Mouse (Mus musculus) cerebellum, adult 9-11 months (tissue): ENCODE data around the gene Dnajc22.
A peak's percentile ranks its signal among the peaks of the same experiment; 100 is the strongest.

Experiments
- DNase-seq: peaks from one replicate; pipeline ENCODE4 v3.0.0; 2022

Dnajc22 gene

DNA sequence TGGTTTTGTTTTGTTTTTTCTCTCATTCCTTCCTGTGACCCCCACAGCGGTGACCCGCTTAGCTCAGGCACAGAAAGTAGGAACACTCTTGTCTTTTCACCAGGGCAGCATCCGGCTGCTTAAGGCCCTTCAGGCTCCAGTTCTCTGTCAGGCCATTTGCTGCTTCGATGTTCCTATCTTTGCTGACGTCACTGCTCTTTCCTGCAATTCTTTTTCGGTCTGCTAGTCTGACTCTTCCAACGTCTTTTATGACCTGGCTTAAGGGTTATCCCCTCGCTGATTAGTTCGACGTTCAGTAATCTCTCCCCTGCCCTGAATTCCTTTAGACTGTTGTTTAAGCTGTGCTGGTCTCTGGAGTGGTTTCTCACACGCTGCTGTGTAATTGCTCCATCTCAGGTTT lies 23.6 kb downstream of the Dnajc22 start:
- no peak for DNase-seq

DNA sequence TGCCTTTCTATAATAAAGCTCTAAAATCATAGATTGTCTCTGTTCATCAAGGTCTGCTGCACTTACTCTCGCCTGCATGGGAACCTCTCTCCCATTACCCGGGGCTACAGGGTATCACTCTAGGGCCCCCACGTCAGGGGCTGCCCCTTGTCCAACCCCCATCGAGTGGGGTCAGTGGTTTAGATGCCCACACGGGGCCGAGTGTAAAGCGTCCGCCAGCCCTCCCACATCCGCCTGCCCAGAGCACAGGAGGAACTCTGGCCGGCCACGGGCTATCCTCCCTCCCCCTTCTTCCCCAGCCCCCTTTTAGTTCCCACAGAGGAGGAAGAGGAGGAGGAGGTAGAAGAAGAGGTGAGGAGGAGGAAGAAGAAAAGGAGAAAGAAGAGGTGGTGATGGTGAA lies 27.8 kb downstream of the Dnajc22 start:
- DNase-seq, result no peak

DNA sequence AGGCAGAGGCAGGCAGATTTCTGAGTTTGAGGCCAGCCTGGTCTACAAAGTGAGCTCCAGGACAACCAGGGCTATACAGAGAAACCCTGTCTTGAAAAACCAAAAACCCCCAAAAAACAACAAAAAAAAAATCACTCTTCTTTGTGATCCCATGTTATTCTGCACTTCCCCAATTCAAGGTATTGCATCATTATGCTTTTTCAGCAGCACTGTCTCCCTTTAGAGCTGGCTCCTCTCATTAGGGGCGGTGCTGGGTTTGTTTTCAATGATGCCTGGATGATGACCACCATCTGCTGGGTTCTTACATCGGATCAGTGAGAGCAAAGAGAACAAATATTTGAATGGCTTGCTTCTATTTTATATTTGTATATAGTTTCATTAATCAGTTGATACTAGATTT lies 29.7 kb downstream of the Dnajc22 start:
- no peak for DNase-seq

DNA sequence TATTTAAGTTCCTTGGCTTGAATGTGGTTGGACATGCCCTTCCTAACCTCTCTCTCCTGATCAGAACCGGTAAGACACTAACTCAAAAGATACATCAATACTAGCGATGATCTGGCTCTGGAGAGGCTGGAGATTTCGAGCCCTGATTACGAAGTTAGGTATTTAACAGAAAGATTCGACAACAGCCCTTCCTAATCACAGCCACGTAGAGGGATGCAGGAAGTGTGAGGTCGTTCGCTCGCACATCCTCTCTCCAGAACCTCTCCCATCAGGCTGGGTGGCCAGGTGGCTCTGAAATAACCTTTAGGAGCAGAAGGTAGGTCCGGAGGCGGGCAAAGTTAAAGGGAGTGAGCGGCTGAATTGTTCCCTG lies 32.7 kb downstream of the Dnajc22 start, which contains the start of gene Spats2:
Gene Spats2, plus strand, starts transcription at position 206 of the 370 bp plus-strand sequence.
- DNase-seq, result no peak

DNA sequence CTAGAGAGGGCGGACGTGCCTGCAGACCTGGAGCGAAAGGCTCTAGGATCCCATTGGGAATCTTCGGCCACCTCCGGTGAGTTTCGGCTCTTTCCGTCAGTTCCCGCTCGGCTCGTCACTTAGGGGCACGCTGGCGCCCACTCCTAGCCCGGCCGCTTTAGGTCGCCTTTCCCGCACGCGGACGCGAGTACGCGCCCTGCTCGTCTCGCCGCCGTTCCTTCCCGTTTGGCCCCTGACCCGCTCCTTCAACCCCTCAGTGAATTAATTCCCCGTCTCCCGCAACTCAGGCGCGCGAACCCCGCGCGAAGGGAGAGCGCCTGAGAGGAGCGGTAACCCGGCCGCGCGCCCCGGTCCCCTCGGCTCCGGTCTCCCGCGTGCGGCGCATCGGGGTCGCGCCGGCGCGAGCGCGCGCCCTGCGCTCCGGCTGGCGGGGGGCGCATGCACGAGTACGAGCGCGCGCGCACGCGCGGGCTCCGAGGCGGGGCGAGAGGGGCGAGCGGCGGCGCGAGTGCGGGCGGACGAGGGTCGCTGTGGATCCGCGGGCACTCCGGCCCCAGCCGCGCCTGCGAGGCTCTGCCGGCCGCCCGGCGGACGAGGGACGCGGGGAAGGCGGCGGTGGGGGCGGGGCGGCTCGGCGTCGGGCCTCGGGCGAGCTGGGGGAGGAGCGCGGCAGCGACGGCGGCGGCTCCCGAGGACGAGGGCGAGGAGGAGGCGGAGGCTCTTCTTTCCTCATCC lies 33.3 kb downstream of the Dnajc22 start:
- DNase-seq, result peak; percentile 87

DNA sequence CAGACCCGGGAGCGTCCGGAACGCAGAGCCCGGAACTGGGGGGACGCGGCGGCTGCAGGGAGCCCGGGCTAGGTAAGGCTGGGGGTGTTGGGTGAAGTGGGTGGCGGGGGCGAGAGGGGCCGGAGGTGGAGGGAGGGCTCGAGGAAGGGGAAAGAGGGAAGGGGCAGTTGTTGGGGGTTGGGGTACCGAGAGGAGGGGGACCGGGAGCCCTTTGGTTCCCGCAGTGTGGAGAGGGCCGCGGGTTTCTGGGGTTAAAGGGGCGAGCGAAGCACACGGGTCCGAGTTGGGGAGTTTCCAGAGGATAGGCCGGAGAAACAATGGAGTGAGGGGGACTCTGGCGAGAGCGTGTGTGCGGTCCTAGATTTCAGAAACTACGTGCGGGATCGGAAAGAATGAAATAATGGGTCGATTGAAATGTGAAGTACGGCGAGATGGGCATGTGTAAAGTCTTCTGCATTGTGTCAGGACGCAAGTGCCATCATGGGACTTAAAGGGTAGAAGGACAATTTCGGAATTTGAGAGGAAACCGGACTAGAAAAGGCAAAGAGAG lies 33.9 kb downstream of the Dnajc22 start:
- no peak for DNase-seq

DNA sequence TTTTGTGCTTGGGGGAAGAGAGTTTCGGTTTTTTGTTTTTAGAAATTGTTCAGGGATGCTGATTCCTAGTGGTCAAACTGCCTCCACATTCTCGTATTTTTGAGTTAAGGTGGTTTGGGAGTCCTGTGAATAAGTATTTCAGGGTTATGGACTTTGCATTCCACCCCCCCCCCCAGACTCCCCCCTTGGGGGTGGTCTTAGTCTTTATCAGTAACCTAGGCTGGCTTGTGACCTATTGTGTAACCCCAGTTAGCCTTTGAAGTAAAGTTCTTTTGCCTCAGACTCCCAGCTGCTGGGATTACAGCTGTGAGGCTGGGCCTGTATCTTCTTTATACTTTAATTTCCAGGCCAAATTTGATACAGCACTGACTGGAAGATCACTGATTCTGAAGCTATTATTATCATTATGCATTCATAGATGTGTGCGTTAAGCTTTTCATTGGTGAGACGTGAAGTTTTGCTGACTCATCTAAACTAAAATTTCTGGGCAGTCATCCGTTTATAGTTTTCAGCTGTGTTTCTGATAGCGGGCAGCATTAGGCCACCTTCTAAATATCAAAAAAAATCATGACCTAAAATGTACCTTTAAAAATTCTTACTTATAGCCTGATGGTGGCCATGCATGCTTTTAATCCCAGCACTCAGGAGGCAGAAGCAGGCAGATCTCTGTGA lies 35.0 kb downstream of the Dnajc22 start:
- DNase-seq, result no peak

DNA sequence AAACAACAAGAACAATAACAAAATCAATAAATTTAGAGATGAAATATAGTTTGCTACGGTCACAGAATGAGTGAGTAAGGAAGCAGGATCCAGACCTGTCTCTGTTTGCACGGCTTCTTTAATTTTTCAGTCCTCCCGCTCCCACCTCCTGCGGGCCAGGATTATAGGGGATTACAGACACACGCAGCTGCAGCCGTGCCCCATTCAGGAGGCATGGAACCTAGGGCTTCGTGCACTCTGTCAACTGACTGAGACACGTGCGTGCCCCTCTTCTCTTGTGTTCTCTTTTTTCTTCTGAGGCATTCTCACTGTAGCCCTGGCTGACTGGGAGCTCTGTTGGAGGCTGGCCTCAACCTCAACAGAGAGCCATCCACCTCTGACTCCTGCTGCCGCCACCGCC lies 36.5 kb downstream of the Dnajc22 start:
- no peak for DNase-seq

DNA sequence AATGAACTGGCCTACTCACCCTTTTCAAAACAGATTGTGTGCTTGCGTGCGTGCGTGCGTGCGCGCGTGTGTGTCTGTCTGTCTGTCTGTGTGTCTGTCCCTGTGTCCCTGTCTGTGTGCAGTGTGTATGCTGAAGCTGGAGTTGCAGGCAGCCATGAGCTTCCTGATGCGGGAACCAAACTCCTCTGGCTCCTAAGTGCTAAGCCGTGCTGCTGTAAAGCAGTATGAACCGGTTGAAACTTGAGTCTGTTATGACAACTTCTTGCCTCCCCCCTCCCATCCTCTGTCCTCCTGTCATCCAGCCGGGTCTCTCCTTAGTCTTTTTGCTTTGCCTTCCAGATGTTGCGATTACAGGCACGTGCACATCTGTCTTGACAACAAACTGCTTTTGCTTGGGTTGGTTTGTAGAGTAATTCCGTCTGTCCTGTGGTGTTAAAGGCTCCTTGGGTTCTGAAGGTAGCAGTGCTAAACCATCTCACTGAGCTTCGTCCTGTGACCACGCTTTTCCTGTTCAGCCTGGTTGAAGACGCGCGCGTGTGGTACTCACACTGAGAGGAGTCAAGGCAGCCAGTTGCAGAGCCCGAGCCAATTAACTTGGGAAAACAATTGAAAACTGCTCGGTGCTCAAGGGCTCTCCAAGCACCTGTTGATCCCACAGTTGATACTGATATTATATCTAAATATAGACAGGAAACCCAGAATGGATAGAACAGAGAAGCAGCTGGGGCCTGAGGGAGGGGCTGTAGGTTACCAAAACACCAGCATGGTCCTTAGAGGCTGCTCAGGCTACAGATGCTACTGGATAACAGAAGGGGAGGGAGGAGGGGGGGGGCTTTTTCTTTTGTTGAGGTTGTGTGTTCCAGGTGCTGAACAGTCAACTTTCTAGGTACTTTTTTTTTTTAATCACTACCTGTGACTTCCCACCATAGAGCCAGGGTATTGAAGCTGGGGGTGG lies 37.3 kb downstream of the Dnajc22 start:
- no peak for DNase-seq

DNA sequence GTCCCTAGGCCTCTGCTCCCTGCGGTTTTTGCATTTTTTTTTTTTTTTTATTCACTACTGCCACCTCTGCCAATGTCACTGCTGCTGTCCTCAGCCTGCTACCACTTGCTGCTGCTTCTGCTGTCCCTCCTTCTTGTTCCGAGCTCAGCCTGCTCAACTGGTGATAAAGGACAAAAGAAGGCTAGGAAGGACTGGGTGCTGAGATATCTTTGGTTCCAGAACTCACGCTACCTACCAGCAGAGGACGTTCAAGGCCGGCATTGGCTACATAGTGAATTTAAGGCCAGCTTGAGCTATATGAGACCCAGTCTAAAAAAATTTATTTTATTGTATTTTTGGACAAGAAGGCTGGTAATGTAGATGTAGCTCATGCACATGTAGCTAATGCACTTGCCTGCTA lies 45.4 kb downstream of the Dnajc22 start:
- no peak for DNase-seq

DNA sequence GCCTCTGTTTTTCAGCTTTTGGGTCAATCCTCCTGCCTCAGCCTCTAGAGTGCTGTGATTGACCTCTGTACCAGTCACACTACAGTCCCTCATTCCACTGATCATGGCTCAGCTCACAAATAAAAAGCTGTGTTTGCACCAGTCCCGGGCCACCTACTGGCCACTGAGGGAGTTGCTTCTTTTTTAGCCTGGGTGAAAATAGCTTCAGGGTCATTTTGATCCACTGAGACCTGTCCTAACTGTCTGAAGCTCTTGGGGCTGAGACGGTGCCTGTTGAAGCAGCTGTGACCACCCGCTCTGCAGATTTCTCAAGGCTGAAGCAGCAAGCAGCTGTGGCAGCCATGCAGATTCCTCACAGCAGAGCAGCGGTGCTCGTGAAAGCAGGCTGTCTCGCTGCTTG lies 46.7 kb downstream of the Dnajc22 start:
- peak; percentile 35 for DNase-seq

DNA sequence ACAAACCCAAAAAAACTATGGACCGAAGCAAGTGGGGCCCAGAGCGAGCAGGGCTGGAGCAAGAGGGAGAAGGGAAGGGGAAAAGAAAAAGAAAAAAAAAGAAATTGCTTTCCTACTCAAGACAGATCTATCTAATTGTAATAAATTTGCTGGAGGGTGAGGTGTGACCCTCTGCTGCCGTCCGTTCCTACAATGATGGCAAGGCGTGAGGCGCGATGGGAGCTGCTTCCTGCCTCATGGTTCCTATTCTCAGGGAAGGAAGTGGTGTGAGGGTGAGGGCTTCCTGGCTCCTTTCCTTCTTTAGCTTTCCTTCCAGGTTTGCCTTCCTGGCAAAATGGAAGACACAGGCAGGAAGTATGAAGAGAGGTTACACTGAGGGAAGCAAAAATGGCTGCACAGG lies 57.5 kb downstream of the Dnajc22 start:
- DNase-seq, result no peak

DNA sequence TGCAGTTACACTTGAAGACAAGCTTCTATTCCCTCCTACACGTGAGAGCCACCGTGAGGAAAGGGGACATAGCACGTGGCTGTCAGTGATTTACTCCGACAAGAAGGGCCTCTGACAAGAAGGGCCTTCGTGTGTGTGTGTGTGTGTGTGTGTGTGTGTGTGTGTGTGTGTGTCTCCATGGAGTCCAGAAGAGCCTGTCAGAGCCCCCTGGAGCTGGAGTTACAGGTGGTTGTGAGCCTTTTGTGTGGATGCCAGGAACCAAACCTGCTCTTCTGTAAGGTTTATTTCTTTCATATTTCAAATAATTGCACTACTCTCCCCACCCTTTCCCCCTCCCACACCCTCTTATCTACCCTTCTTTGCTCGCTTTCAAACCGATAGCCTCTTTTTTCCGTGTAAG lies 58.4 kb downstream of the Dnajc22 start:
- no peak for DNase-seq

DNA sequence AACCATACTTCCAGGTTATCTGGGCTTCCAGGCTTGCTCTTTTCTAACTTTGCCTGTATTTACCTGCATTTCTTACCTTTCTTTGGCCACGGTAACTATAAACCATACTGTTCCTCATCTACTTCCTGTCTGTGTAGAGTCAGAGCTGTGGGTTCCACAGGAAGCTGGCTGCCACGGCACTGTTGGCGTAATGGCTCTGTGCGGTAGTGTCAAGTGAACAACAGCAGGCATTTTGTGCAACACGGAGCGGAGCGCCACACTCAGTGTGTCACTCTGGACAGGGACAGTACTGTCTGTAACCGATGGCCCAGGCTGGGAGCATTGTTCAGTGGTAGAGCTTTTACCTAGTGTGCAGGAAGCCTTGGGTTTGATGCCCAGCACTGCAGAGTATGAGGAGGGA lies 60.5 kb downstream of the Dnajc22 start:
- DNase-seq, result no peak
